Mouse (Mus musculus) CH12.LX (cell line): Measurements from ENCODE around the gene Pde4d. TPM values are rescaled to one million over a fixed set of nuclear protein-coding genes. Genes with fewer than 3 reads are reported as not detected.

Experiments used
- DNase-seq: peaks from one replicate; pipeline ENCODE4 v3.0.0-alpha.2; 2013; ENCODE audit errors: extremely low read depth
- H3K27ac ChIP-seq: 2 replicates; pipeline ENCODE4 v1.5.1; 2012; ENCODE audit warnings: low read depth, mild to moderate bottlenecking, control low read depth, moderate library complexity; ENCODE audit not compliant: insufficient read depth
- H3K27me3 ChIP-seq: replicated peaks from 2 replicates; pipeline ENCODE3; 2012; ENCODE audit warnings: inconsistent platforms
- H3K36me3 ChIP-seq, 2 experiments: replicated peaks in 1 of 2; 2 replicates each; pipeline versions ENCODE3 to v1.6.1; 2012; ENCODE audit warnings: inconsistent platforms in 1 of 2, low read length in 1 of 2, mild to moderate bottlenecking in 1 of 2, mixed read lengths in 1 of 2, moderate library complexity in 1 of 2; ENCODE audit not compliant: control insufficient read depth in 1 of 2, insufficient read depth in 1 of 2
- H3K4me1 ChIP-seq, 2 experiments: 2 replicates each; pipeline ENCODE4 v1.6.1; 2012; ENCODE audit warnings: inconsistent platforms in 1 of 2, moderate library complexity in 1 of 2; ENCODE audit not compliant: insufficient read depth in 2 of 2, control insufficient read depth in 1 of 2
- H3K4me2 ChIP-seq: 2 replicates; pipeline ENCODE4 v1.6.1; 2012; ENCODE audit warnings: low read depth, mild to moderate bottlenecking, control low read depth; ENCODE audit not compliant: poor library complexity, insufficient read depth, severe bottlenecking
- H3K4me3 ChIP-seq, 3 experiments: fragments of 150-350 bp in 1 of 3; sonication (generic) in 1 of 3; replicated peaks in 1 of 3; 2 replicates each; pipeline versions ENCODE3 to v1.5.1; 2011 to 2012; ENCODE audit warnings: low read depth in 2 of 3, low read length in 2 of 3, mild to moderate bottlenecking in 2 of 3, moderate library complexity in 2 of 3, control low read depth in 1 of 3, improper control_type of control experiment in 1 of 3, inconsistent platforms in 1 of 3, mixed read lengths in 1 of 3; ENCODE audit not compliant: poor library complexity in 1 of 3
- H3K79me2 ChIP-seq: replicated peaks from 2 replicates; pipeline ENCODE4 v1.6.1; 2012; ENCODE audit warnings: mild to moderate bottlenecking, moderate library complexity; ENCODE audit not compliant: control insufficient read depth, poor library complexity, insufficient read depth, severe bottlenecking; ENCODE audit errors: extremely low read depth
- H3K9ac ChIP-seq: 2 replicates; pipeline ENCODE4 v1.6.1; 2012; ENCODE audit warnings: low read depth, mild to moderate bottlenecking, control low read depth, moderate library complexity; ENCODE audit not compliant: insufficient read depth
- H3K9me3 ChIP-seq: replicated peaks from 2 replicates; pipeline ENCODE3; 2012; ENCODE audit warnings: low read length, inconsistent platforms, mixed read lengths
- BHLHE40 ChIP-seq: IDR thresholded peaks from 2 replicates; pipeline ENCODE4 v1.6.1; 2011; ENCODE audit warnings: mild to moderate bottlenecking, low read depth, low read length, improper control_type of control experiment
- CHD1 ChIP-seq: IDR thresholded peaks from 2 replicates; pipeline ENCODE4 v1.6.1; 2012; ENCODE audit warnings: low read depth, low read length, improper control_type of control experiment, inconsistent platforms
- CTCF ChIP-seq, 2 experiments: IDR thresholded peaks in 1 of 2; conservative IDR thresholded peaks in 1 of 2; 2 replicates each; pipeline ENCODE4 v1.5.1; 2011 to 2012; ENCODE audit warnings: low read depth in 2 of 2, low read length in 2 of 2, improper control_type of control experiment in 1 of 2, inconsistent platforms in 1 of 2, mild to moderate bottlenecking in 1 of 2, moderate library complexity in 1 of 2
- ELF1 ChIP-seq: IDR thresholded peaks from 2 replicates; pipeline ENCODE4 v1.6.1; 2014; ENCODE audit warnings: low read depth, mild to moderate bottlenecking, inconsistent platforms, low read length, improper control_type of control experiment
- EP300 ChIP-seq: IDR thresholded peaks from 2 replicates; pipeline ENCODE4 v1.6.1; 2011; ENCODE audit warnings: low read length, improper control_type of control experiment
- ETS1 ChIP-seq: conservative IDR thresholded peaks from 2 replicates; pipeline ENCODE4 v1.6.1; 2012; ENCODE audit warnings: low read depth, mild to moderate bottlenecking, inconsistent platforms, low read length, improper control_type of control experiment, moderate library complexity
- HCFC1 ChIP-seq: IDR thresholded peaks from 2 replicates; pipeline ENCODE4 v1.6.1; 2012; ENCODE audit warnings: low read depth, mild to moderate bottlenecking, inconsistent platforms, low read length, improper control_type of control experiment
- IRF4 ChIP-seq: IDR thresholded peaks from 2 replicates; pipeline ENCODE4 v1.6.1; 2014; ENCODE audit warnings: low read depth, mild to moderate bottlenecking, inconsistent platforms, low read length, improper control_type of control experiment
- JUN ChIP-seq: IDR thresholded peaks from 2 replicates; pipeline ENCODE4 v1.6.1; 2011; ENCODE audit warnings: low read depth, mild to moderate bottlenecking, low read length, improper control_type of control experiment, moderate library complexity; ENCODE audit not compliant: insufficient read depth
- KAT2A ChIP-seq: IDR thresholded peaks from 2 replicates; pipeline ENCODE4 v1.6.1; 2012; ENCODE audit warnings: low read length, improper control_type of control experiment, inconsistent platforms; ENCODE audit not compliant: insufficient replicate concordance
- MAFK ChIP-seq: IDR thresholded peaks from 2 replicates; pipeline ENCODE4 v1.6.1; 2011; ENCODE audit warnings: low read length, improper control_type of control experiment; ENCODE audit not compliant: insufficient replicate concordance
- MYC ChIP-seq: IDR thresholded peaks from 2 replicates; pipeline ENCODE4 v1.6.1; 2011; ENCODE audit warnings: low read depth, mild to moderate bottlenecking, improper control_type of control experiment, low read length
- NRF1 ChIP-seq: IDR thresholded peaks from 2 replicates; pipeline ENCODE4 v1.6.1; 2014; ENCODE audit warnings: low read depth, mild to moderate bottlenecking, inconsistent platforms, low read length, improper control_type of control experiment, moderate library complexity
- POLR2A ChIP-seq: IDR thresholded peaks from 2 replicates; pipeline ENCODE4 v1.6.1; 2011; ENCODE audit warnings: low read depth, mild to moderate bottlenecking, improper control_type of control experiment, low read length
- POLR2AphosphoS2 ChIP-seq: IDR thresholded peaks from 2 replicates; pipeline ENCODE4 v1.6.1; 2011; ENCODE audit warnings: low read depth, low read length, improper control_type of control experiment
- RCOR1 ChIP-seq: conservative IDR thresholded peaks from 2 replicates; pipeline ENCODE4 v1.6.1; 2012; ENCODE audit warnings: low read depth, mild to moderate bottlenecking, inconsistent platforms, low read length, improper control_type of control experiment
- UBTF ChIP-seq: IDR thresholded peaks from 2 replicates; pipeline ENCODE4 v1.6.1; 2012; ENCODE audit warnings: low read depth, mild to moderate bottlenecking, inconsistent platforms, low read length, improper control_type of control experiment, moderate library complexity
- USF1 ChIP-seq: IDR thresholded peaks from 2 replicates; pipeline ENCODE4 v1.6.1; 2014; ENCODE audit warnings: low read depth, mild to moderate bottlenecking, inconsistent platforms, low read length, improper control_type of control experiment
- USF2 ChIP-seq: conservative IDR thresholded peaks from 2 replicates; pipeline ENCODE4 v1.6.1; 2011; ENCODE audit warnings: low read depth, low read length, improper control_type of control experiment
- ZMIZ1 ChIP-seq: IDR thresholded peaks from 2 replicates; pipeline ENCODE4 v1.6.1; 2012; ENCODE audit warnings: low read depth, mild to moderate bottlenecking, inconsistent platforms, low read length, improper control_type of control experiment
- ZNF384 ChIP-seq: IDR thresholded peaks from 2 replicates; pipeline ENCODE4 v1.6.1; 2012; ENCODE audit warnings: low read depth, low read length, improper control_type of control experiment, inconsistent platforms
- dilution Hi-C: fragments of 300-500 bp; cut with MboI; formaldehyde crosslinking; loops from 2 replicates; pipeline ENCODE4 v1.14.3; 2020; ENCODE audit warnings: low sequenced_read_pairs; ENCODE audit not compliant: extremely low pct_unique_long_range_greater_than_20kb, extremely low pct_ligation_motif_present
- in situ Hi-C: fragments of 300-500 bp; cut with MboI; formaldehyde crosslinking; loops from 3 replicates; pipeline ENCODE4 v1.14.3; 2019; ENCODE audit warnings: low sequenced_read_pairs, low pct_ligation_motif_present, low pct_unique_long_range_greater_than_20kb, mixed read lengths
- polyA plus RNA-seq: library from polyadenylated mRNA; unstranded; fragments of >175 nt; gene quantifications from 2 replicates; pipeline ENCODE4 v1.2.1, GENCODE M21; 2012; ENCODE audit warnings: low read depth; ENCODE audit not compliant: insufficient read length
- total RNA-seq, 2 experiments: library from RNA; depleted of rRNA; stranded (reverse); fragments of 300-350 nt in 1 of 2; fragments of >200 nt in 1 of 2; gene quantifications; 2 replicates each; pipeline ENCODE4 v1.2.3; 2012 to 2014

Gene Pde4d
- total and polyA plus RNA-seq, 3 experiments, result not detected

GRCm38 (mm10) chr13:109425548-109425947 is 975.8 kb downstream of the Pde4d start:
- peaks cover 52% of the 10 kb centered on the region for H3K9me3 ChIP-seq
- no peaks in the 10 kb centered on the region for H3K36me3 ChIP-seq
- H3K9ac ChIP-seq, result no peak overlapping the region
- no peaks in the 10 kb centered on the region for H3K79me2 ChIP-seq
- H3K27ac ChIP-seq, result no peak overlapping the region
- H3K27me3 ChIP-seq, result no peaks in the 10 kb centered on the region
- dilution Hi-C loops, result no loop called here
- in situ Hi-C loops, result no loop called here
- no peak for TF ChIP-seq ELF1
- TF ChIP-seq CHD1, result no peak
- no peak for TF ChIP-seq POLR2A
- no peak for TF ChIP-seq UBTF
- no peak for TF ChIP-seq POLR2AphosphoS2
- no peak for TF ChIP-seq NRF1
- no peak for TF ChIP-seq RCOR1
- TF ChIP-seq ETS1, result no peak
- no peak for TF ChIP-seq USF1
- no peak for TF ChIP-seq KAT2A
- TF ChIP-seq ZMIZ1, result no peak
- TF ChIP-seq BHLHE40, result no peak
- TF ChIP-seq ZNF384, result no peak
- no peak for TF ChIP-seq MYC
- TF ChIP-seq EP300, result no peak
- TF ChIP-seq HCFC1, result no peak
- no peaks in the 10 kb centered on the region for H3K4me1 ChIP-seq
- no peak for DNase-seq
- no peak overlapping the region for H3K4me2 ChIP-seq
- H3K4me3 ChIP-seq, result no peak overlapping the region

DNA sequence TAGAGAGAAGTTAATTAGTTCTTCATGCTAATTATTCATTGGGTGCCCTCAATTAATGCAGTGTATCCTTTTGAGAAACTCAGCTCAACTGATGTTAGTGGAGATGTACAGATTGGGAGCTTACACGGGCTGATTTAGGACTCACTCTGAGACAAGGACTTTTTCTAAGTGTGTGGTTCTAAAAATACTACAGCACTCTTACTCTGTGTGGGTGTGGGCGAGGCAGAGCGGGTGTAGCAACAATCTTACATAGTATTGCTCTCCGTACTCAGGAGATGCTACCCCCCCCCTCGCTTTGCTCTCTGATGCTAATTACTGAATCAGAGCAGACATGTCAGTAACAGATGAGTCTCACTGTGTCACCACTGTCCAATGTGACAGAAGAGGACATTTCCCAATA is 976.3 kb downstream of the Pde4d start:
- dilution Hi-C loops, result no loop called here

More for the DNA sequence above, 976.3 kb downstream of the Pde4d start:
- H3K79me2 ChIP-seq, result no peaks in the 10 kb centered on the region
- H3K36me3 ChIP-seq, result no peaks in the 10 kb centered on the region
- no peak for DNase-seq
- H3K4me1 ChIP-seq, result no peaks in the 10 kb centered on the region
- H3K4me2 ChIP-seq, result no peak overlapping the region
- in situ Hi-C loops, result no loop called here
- H3K27ac ChIP-seq, result no peak overlapping the region
- H3K9ac ChIP-seq, result no peak overlapping the region
- no peaks in the 10 kb centered on the region for H3K27me3 ChIP-seq
- TF ChIP-seq UBTF (no peak), NRF1 (no peak), MAFK (no peak), JUN (no peak), ZMIZ1 (no peak), CTCF (conservative IDR thresholded peaks at IDR 0.05 in 1 of 2, IDR thresholded peaks at IDR 0.05 in 1 of 2; ENCODE audit: low read depth in 2 of 2, low read length in 2 of 2) (no peak), IRF4 (no peak), RCOR1 (no peak), POLR2A (no peak), USF2 (no peak), HCFC1 (no peak)
- H3K9me3 ChIP-seq, result peaks cover 52% of the 10 kb centered on the region
- no peak overlapping the region for H3K4me3 ChIP-seq
